Mouse (Mus musculus) heart, postnatal 25 days (tissue): ENCODE results near the gene Neil1. TPM values are rescaled to one million over a fixed set of nuclear protein-coding genes. Genes with fewer than 3 reads are reported as not detected.

Experiments
- DNase-seq: peaks from one replicate; pipeline ENCODE4 v3.0.0; 2022; ENCODE audit warnings: low spot score
- intact Hi-C: fragments of 180-260 bp; cut with DNase I; formaldehyde crosslinking; loops from one replicate; pipeline ENCODE4 v1.15.1; 2025
- total RNA-seq, 2 experiments: library from RNA; stranded (reverse); gene quantifications; 2 replicates each; pipeline ENCODE4 v1.2.3; 2021

The Neil1 gene
- total RNA-seq, 2 experiments from 2014 or later: 5.4 to 6.0 TPM

GRCm38 (mm10) chr9:57141417-57142353 lies 6.4 kb downstream of the Neil1 start:
- intact Hi-C loops: no loop called here
- DNase-seq: no peak

GRCm38 (mm10) chr9:57139571-57139970 lies 8.5 kb downstream of the Neil1 start:
- intact Hi-C loops: no loop called here
- no peak for DNase-seq

DNA sequence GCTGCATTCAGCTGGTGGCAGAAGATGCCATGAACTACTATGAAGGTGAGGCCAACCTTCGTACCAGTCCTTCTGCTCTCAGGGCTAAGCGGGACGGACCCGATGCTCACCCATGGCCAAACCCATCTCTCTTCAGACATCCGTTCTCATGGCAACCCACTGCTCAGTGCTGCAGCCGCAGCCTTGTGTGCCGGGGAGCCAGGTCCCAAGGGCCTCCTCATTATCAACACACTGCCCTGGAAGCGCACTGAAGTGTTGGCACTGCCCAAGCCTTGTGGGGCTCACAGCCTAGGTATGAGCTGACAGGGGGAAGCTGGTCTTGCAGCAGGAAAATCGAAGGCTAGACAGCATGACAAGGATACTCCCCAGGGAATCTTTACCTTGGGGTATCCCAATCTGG lies 9.0 kb downstream of the Neil1 start:
- no peak for DNase-seq
- intact Hi-C loops: no loop called here

GRCm38 (mm10) chr9:57138507-57138906 lies 9.6 kb downstream of the Neil1 start:
- intact Hi-C loops: no loop called here

GRCm38 (mm10) chr9:57137777-57138176 lies 10.3 kb downstream of the Neil1 start:
- intact Hi-C loops: no loop called here

More at GRCm38 (mm10) chr9:57138507-57138906, 9.6 kb downstream of the Neil1 start:
- no peak for DNase-seq

DNA sequence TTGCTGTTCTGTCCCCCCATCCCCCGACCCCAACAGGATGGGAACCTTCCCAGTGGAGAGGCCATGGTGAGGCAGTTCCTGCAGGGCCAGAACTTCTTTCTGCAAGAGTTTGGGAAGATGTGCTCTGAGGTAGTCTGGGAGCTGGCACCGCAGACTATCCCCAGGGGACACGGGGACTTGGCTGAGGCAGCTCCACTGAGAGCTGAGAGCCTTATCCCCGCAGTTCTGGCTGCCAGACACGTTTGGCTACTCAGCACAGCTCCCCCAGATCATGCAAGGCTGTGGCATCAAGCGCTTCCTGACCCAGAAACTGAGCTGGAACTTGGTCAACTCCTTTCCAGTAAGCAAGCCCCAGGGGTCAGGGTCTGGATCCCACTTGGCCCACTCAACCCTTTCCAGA lies 10.9 kb downstream of the Neil1 start:
- intact Hi-C loops: no loop called here
- no peak for DNase-seq

More at GRCm38 (mm10) chr9:57137777-57138176, 10.3 kb downstream of the Neil1 start:
- DNase-seq: no peak

- peak; percentile 81 for DNase-seq
- intact Hi-C loops: loop anchor here (2.0 to 5.0 kb wide), 4 partner anchors 60 to 238 kb away; partner anchors contain the start of gene Snx33
Observed at GRCm38 (mm10) chr9:57130577-57131433, 17.3 kb downstream of the Neil1 start, which contains the start of gene Man2c1. TSS of gene Man2c1 (plus strand) at chr9:57130690.

DNA sequence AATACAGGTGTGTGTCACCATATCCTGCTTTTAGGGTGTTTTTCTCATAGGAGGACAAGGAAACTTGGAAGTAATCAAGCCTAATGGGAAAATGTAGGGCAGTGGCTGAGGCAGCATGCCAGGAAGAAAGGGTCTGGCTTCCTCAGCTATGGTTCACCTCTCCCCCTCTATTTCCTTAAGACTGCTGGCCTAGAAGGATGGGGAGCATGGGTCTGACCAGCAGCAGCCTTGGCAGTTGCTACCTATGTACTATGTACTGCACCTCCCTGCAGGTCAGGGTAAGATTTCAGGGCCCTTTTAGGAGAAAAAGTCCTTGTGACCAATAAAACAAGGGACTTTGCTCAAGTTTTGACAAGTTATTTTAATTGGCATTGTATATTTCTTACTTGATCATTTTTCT lies 18.5 kb downstream of the Neil1 start:
- DNase-seq: no peak
- intact Hi-C loops: loop anchor here (1.0 to 5.0 kb wide), 5 partner anchors 52 to 237 kb away; partner anchors contain the start of gene Snx33

GRCm38 (mm10) chr9:57117261-57117755 lies 30.8 kb downstream of the Neil1 start:
- DNase-seq: no peak
- intact Hi-C loops: no loop called here

Other genes starting within 250 kb of the Neil1 start
- 10 to 100 TPM in 1 of 2 experiments, 1 to 10 TPM in 1; 8.9 to 12.5 TPM for gene Snx33, start 219.9 kb downstream of the Neil1 start, total RNA-seq
- gene Imp3, start 210.8 kb downstream of the Neil1 start, total RNA-seq: 10 to 100 TPM; 53.2 to 54.8 TPM
- 10 to 100 TPM in 1 of 2 experiments, 1 to 10 TPM in 1; 9.9 to 10.1 TPM for gene Snupn, start 197.4 kb downstream of the Neil1 start, total RNA-seq
- 10 to 100 TPM; 10.0 to 10.7 TPM for gene Ptpn9, start 153.4 kb downstream of the Neil1 start, total RNA-seq
- gene Sin3a, start 76.3 kb downstream of the Neil1 start, total RNA-seq: 10 to 100 TPM; 27.0 to 31.7 TPM
- gene Man2c1, start 17.6 kb downstream of the Neil1 start, total RNA-seq: 10 to 100 TPM; 43.7 to 46.0 TPM
- 10 to 100 TPM; 26.4 to 28.8 TPM for gene Commd4, start 10.0 kb upstream of the Neil1 start, total RNA-seq
- gene Trcg1, start 88.3 kb upstream of the Neil1 start, total RNA-seq: not detected
- gene 1700017B05Rik, start 114.3 kb upstream of the Neil1 start, total RNA-seq: 10 to 100 TPM; 11.0 to 11.5 TPM